Mouse (Mus musculus): ENCODE measurements at regions not wholly inside any gene's neighbourhood (a gene's known extent, or its start where the extent isn't known, plus 50 kb on each side); places are given as distances from the start of the nearest gene placed in this dataset.
"Not testable (repeated sequence)": the region's sequence is repeated elsewhere in the genome, so short reads cannot be mapped to it uniquely, and the experiment has no call there.

- no peak overlapping the region for H3K27ac ChIP-seq (ENCODE audit: low read length)
- H3K4me1 ChIP-seq (replicated peaks; ENCODE audit: control insufficient read depth, insufficient read depth, low read length), result peaks cover 7% of the 10 kb centered on the region
- H3K27me3 ChIP-seq (ENCODE audit: control insufficient read depth, insufficient read depth, low read depth, low read length), result no peaks in the 10 kb centered on the region
- no peak overlapping the region for H3K4me3 ChIP-seq (ENCODE audit: low read length)
- H3K36me3 ChIP-seq (ENCODE audit: control insufficient read depth, insufficient read depth, low read length), result no peaks in the 10 kb centered on the region
- ATAC-seq (ENCODE audit: low read depth), result no peak
- H3K4me2 ChIP-seq (ENCODE audit: low read depth, low read length), result no peak overlapping the region
- WGBS, result 92% methylated on average over 13 of the region's 13 CpGs
- peaks cover 5% of the 10 kb centered on the region for H3K9me3 ChIP-seq (ENCODE audit: control insufficient read depth, low read length)
- no peak overlapping the region for H3K9ac ChIP-seq (ENCODE audit: low read length)
These were observed 177.1 kb downstream of the Katnal1 start for GRCm38 (mm10) chr5:148751980-148752379.

DNA sequence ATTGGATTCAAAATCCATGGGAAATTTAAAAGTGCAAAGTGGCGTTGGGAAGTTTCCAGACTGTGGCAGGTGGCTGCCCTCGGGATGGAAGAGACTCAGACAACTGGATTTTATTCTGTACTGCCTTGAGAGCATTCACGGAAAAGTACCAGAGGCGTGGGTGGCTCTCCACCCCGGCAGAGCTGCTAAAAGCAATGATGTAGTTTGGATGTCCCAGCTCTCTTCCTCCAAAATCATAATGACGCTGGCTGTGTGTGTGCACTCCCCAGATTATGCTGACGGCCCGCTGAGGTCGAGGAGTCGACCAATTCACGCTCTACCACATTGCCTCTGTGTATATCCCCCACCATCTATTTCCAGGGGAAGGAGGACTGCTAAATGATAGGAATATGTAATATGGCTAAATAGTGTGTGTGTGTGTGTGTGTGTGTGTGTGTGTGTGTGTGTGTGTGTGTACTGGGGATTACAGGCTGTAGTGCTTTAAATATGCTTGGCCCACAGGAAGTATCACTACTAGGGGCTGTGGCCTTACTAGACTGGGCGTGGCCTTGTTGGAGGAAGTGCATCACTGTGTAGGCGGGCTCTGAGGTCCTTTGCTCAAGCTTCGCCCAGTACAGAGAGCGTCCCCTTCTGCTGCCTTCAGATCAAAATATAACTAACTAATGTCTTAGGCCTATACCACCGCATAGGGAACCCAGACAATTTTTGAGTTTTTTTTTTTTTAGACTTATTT lies 179.0 kb downstream of the Katnal1 start:
- WGBS, result 81% methylated on average over 16 of the region's 16 CpGs
- peaks cover 4% of the 10 kb centered on the region for H3K4me1 ChIP-seq (replicated peaks; ENCODE audit: control insufficient read depth, insufficient read depth, low read length)
- no peaks in the 10 kb centered on the region for H3K36me3 ChIP-seq (ENCODE audit: control insufficient read depth, insufficient read depth, low read length)

GRCm38 (mm10) chr5:148747972-148748764 lies 181.0 kb downstream of the Katnal1 start:
- Histone ChIP-seq H3K4me3 (ENCODE audit: low read length) (no peak overlapping the region), H3K27ac (ENCODE audit: low read length) (no peak overlapping the region), H3K36me3 (ENCODE audit: control insufficient read depth, insufficient read depth, low read length) (no peaks in the 10 kb centered on the region), H3K27me3 (ENCODE audit: control insufficient read depth, insufficient read depth, low read depth, low read length) (no peaks in the 10 kb centered on the region), H3K4me2 (ENCODE audit: low read depth, low read length) (no peak overlapping the region), H3K4me1 (replicated peaks; ENCODE audit: control insufficient read depth, insufficient read depth, low read length) (no peaks in the 10 kb centered on the region), H3K9ac (ENCODE audit: low read length) (no peak overlapping the region), H3K9me3 (ENCODE audit: control insufficient read depth, low read length) (peaks cover 5% of the 10 kb centered on the region)
- no peak for ATAC-seq (ENCODE audit: low read depth)
- 83% methylated on average over 21 of the region's 21 CpGs for WGBS

More for the DNA sequence above, 179.0 kb downstream of the Katnal1 start:
- no peak overlapping the region for H3K4me3 ChIP-seq (ENCODE audit: low read length)
- H3K9ac ChIP-seq (ENCODE audit: low read length), result no peak overlapping the region
- no peak overlapping the region for H3K27ac ChIP-seq (ENCODE audit: low read length)
- H3K4me2 ChIP-seq (ENCODE audit: low read depth, low read length), result no peak overlapping the region
- no peak for ATAC-seq (ENCODE audit: low read depth)
- H3K9me3 ChIP-seq (ENCODE audit: control insufficient read depth, low read length), result peaks cover 5% of the 10 kb centered on the region
- no peaks in the 10 kb centered on the region for H3K27me3 ChIP-seq (ENCODE audit: control insufficient read depth, insufficient read depth, low read depth, low read length)

- 78% methylated on average over 3 of the region's 3 CpGs for WGBS
- Histone ChIP-seq H3K4me2 (ENCODE audit: low read depth, low read length) (no peak overlapping the region), H3K36me3 (ENCODE audit: control insufficient read depth, insufficient read depth, low read length) (no peaks in the 10 kb centered on the region), H3K4me1 (replicated peaks; ENCODE audit: control insufficient read depth, insufficient read depth, low read length) (no peaks in the 10 kb centered on the region), H3K9me3 (ENCODE audit: control insufficient read depth, low read length) (peaks cover 5% of the 10 kb centered on the region), H3K27ac (ENCODE audit: low read length) (no peak overlapping the region), H3K27me3 (ENCODE audit: control insufficient read depth, insufficient read depth, low read depth, low read length) (no peaks in the 10 kb centered on the region), H3K4me3 (ENCODE audit: low read length) (no peak overlapping the region), H3K9ac (ENCODE audit: low read length) (no peak overlapping the region)
- ATAC-seq (ENCODE audit: low read depth), result no peak
These were observed 181.6 kb downstream of the Katnal1 start for GRCm38 (mm10) chr5:148747549-148747948.

DNA sequence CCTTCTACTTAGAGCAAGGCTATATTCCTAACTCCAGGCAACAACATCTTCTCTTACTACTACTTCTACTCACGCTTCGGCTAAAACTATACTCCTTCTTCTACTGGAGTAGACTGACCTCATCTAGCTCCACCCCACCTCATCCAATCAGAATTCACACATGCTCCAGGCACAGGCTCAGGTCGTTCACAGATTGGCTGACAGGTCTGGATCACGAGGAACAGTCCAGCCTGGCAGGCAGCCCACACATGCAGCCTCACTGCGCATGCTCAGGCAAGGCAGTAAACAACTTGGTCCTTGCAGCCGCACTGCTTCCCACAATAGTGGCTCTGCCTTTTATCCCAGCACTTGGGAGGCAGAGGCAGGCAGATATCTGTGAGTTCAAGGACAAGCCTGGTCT lies 182.4 kb downstream of the Katnal1 start:
- not testable (repeated sequence) for H3K27me3 ChIP-seq (ENCODE audit: control insufficient read depth, insufficient read depth, low read depth, low read length); H3K4me1 ChIP-seq (replicated peaks; ENCODE audit: control insufficient read depth, insufficient read depth, low read length); H3K4me3 ChIP-seq (ENCODE audit: low read length); H3K9me3 ChIP-seq (ENCODE audit: control insufficient read depth, low read length); H3K9ac ChIP-seq (ENCODE audit: low read length); H3K36me3 ChIP-seq (ENCODE audit: control insufficient read depth, insufficient read depth, low read length); ATAC-seq (ENCODE audit: low read depth); H3K4me2 ChIP-seq (ENCODE audit: low read depth, low read length); H3K27ac ChIP-seq (ENCODE audit: low read length)
- WGBS, result 49% methylated on average over 6 of the region's 6 CpGs

GRCm38 (mm10) chr5:148744676-148745391 lies 184.3 kb downstream of the Katnal1 start:
- Histone ChIP-seq H3K9me3 (ENCODE audit: control insufficient read depth, low read length) (no peaks in the 10 kb centered on the region), H3K27ac (ENCODE audit: low read length) (no peak overlapping the region), H3K4me1 (replicated peaks; ENCODE audit: control insufficient read depth, insufficient read depth, low read length) (peaks cover 16% of the 10 kb centered on the region), H3K4me3 (ENCODE audit: low read length) (no peak overlapping the region), H3K9ac (ENCODE audit: low read length) (no peak overlapping the region), H3K27me3 (ENCODE audit: control insufficient read depth, insufficient read depth, low read depth, low read length) (no peaks in the 10 kb centered on the region), H3K36me3 (ENCODE audit: control insufficient read depth, insufficient read depth, low read length) (no peaks in the 10 kb centered on the region), H3K4me2 (ENCODE audit: low read depth, low read length) (no peak overlapping the region)
- no peak for ATAC-seq (ENCODE audit: low read depth)
- 71% methylated on average over 7 of the region's 7 CpGs for WGBS

DNA sequence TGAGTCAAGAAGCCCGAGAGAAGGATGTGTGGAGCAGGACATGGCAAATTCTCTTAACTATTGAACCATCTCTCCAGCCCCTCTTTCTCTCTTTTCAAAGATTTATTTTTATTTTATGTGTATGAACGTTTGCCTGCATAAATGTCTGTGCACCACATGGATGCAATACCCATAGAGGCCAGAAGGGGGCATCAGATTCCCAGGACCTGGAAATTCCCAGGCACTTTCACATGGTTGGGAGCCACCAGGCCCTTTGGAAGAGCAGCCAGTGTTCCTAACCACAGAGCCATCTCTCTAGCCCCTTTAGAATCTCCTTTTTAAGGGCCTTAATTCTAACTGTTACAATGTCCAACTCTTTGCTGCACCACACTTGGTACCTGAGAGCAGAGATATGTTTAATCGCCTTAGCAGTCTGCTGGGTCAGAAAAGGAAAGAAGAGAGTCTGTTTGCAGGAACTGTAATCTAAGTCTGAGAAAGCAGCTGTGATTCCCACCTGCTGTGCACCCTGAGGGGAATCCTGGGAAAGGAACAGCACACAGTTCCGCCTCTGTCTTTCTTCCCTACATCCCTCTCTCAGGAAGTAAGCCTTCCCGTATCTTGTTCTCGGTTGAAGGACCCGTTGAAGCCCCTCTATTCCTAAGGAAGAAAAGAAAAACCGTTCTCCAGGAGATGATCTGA lies 186.8 kb downstream of the Katnal1 start:
- H3K9ac ChIP-seq (ENCODE audit: low read length), result no peak overlapping the region
- no peak overlapping the region for H3K4me3 ChIP-seq (ENCODE audit: low read length)
- ATAC-seq (ENCODE audit: low read depth), result no peak
- H3K36me3 ChIP-seq (ENCODE audit: control insufficient read depth, insufficient read depth, low read length), result no peaks in the 10 kb centered on the region
- H3K9me3 ChIP-seq (ENCODE audit: control insufficient read depth, low read length), result no peaks in the 10 kb centered on the region
- no peak overlapping the region; the same call in 1 of the 2 replicates for H3K27ac ChIP-seq (ENCODE audit: low read length)
- no peaks in the 10 kb centered on the region for H3K27me3 ChIP-seq (ENCODE audit: control insufficient read depth, insufficient read depth, low read depth, low read length)
- no peak overlapping the region for H3K4me2 ChIP-seq (ENCODE audit: low read depth, low read length)
- 94% methylated on average over 8 of the region's 8 CpGs for WGBS
- peaks cover 16% of the 10 kb centered on the region for H3K4me1 ChIP-seq (replicated peaks; ENCODE audit: control insufficient read depth, insufficient read depth, low read length)

DNA sequence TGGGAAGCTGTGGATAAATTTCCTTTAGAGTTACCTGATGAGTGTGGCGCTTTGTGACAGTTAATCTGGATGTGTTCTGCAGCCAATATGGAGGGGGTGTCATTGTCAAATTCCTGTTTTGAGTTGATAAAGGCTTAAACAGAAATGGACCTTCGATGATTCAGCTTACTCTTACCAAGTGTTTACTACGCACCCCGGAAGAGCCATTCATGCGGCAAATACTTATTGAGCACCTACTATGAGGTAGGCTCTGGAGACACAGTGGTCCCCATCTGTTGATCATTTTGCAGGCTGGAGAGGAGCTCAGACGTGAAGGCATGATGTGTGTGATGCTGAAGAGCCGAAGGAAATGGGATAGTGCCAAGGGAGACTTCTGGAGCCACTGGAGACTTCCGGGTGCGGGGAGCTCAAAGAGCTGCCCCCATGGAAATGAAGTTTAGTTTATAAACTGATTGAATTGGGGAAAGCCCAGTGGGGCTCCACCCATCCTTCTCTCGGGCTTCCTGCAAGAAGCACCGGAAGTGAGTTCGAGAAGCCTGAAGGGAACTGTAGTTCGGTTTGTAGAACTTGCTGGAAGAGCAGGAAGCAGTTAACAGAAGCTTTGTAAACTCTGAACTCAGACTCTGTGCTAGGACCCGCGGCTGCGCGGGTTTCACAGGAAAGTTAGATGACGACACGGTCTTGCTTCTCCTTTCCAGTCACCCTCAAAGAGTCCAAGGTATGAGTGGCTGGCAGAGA lies 187.7 kb downstream of the Katnal1 start:
- H3K27ac ChIP-seq (ENCODE audit: low read length), result peak overlapping the region; percentile 54
- no peaks in the 10 kb centered on the region for H3K9me3 ChIP-seq (ENCODE audit: control insufficient read depth, low read length)
- peaks cover 16% of the 10 kb centered on the region for H3K4me1 ChIP-seq (replicated peaks; ENCODE audit: control insufficient read depth, insufficient read depth, low read length)
- WGBS, result 57% methylated on average over 19 of the region's 19 CpGs
- no peak overlapping the region for H3K9ac ChIP-seq (ENCODE audit: low read length)
- no peak overlapping the region for H3K4me2 ChIP-seq (ENCODE audit: low read depth, low read length)
- no peaks in the 10 kb centered on the region for H3K36me3 ChIP-seq (ENCODE audit: control insufficient read depth, insufficient read depth, low read length)
- H3K4me3 ChIP-seq (ENCODE audit: low read length), result no peak overlapping the region
- no peaks in the 10 kb centered on the region for H3K27me3 ChIP-seq (ENCODE audit: control insufficient read depth, insufficient read depth, low read depth, low read length)
- ATAC-seq (ENCODE audit: low read depth), result peak; percentile 53

All from lung, embryonic 16.5 days (tissue).